Mouse (Mus musculus): ENCODE results near the gene Kcna5.

GRCm38 (mm10) chr6:126558276-126558675, 23.1 kb upstream of the Kcna5 start:
- TF ChIP-seq CTCF (IDR thresholded peaks at IDR 0.05; ENCODE audit: control insufficient read depth, insufficient read depth, low read length) (no peak), POLR2A (IDR thresholded peaks at IDR 0.05; ENCODE audit: borderline replicate concordance, control insufficient read depth, low read depth, low read length) (no peak)
